Mouse (Mus musculus): ENCODE results near the gene Mycbpap. TPM values are rescaled to one million over a fixed set of nuclear protein-coding genes. Genes with fewer than 3 reads are reported as not detected.

Gene Mycbpap
- total and polyA plus RNA-seq, 3 experiments: 0.12 to 0.17 TPM; not detected in 1

DNA sequence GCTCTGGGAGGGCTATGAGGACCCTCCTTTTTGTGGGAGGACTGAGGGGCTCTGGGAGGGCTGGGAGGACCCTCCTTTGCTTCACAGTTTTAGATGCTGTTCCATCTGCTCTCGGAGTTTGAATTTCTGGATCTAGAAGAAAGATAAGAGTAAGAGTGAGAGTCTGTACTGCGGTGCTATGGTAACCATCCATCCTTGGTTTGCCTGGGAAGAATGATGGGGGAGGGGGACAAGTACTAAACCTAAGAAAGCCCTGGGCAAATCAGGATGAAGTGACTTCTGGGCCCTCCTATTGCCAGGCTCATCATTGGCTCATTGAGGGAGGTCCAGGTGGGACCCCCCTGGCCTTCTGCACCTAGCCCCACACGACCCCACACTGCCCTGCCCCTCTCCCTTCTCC, 36.7 kb upstream of the Mycbpap start:
- DNase-seq (ENCODE audit: low read depth, low spot score): no peak
- no peaks in the 10 kb centered on the region for H3K79me2 ChIP-seq (ENCODE audit: control insufficient read depth, insufficient read depth, low read length, poor library complexity)
- no peak overlapping the region for H3K27ac ChIP-seq (ENCODE audit: control insufficient read depth, low read depth, low read length)
- H3K9ac ChIP-seq (ENCODE audit: control insufficient read depth, low read depth, low read length, poor library complexity, severe bottlenecking): no peak overlapping the region
- TF ChIP-seq TCF12 (IDR thresholded peaks at IDR 0.05; ENCODE audit: low read depth, low read length) (no peak), MAX (IDR thresholded peaks at IDR 0.05; ENCODE audit: low read length) (no peak)
- H3K27me3 ChIP-seq (ENCODE audit: control insufficient read depth in 1 of 2, insufficient read depth in 2 of 2, low read length in 2 of 2): no peaks in the 10 kb centered on the region
- H3K4me3 ChIP-seq (ENCODE audit: control insufficient read depth in 1 of 2, insufficient read depth in 1 of 2, low read depth in 2 of 2, low read length in 2 of 2): no peak overlapping the region
- no peaks in the 10 kb centered on the region for H3K4me1 ChIP-seq (ENCODE audit: control insufficient read depth in 1 of 2, insufficient read depth in 2 of 2, low read length in 2 of 2)
- H3K9me3 ChIP-seq (replicated peaks; ENCODE audit: insufficient read depth, low read length): no peaks in the 10 kb centered on the region
- H3K36me3 ChIP-seq (ENCODE audit: control insufficient read depth in 1 of 2, insufficient read depth in 2 of 2, low read length in 2 of 2): no peaks in the 10 kb centered on the region

DNA sequence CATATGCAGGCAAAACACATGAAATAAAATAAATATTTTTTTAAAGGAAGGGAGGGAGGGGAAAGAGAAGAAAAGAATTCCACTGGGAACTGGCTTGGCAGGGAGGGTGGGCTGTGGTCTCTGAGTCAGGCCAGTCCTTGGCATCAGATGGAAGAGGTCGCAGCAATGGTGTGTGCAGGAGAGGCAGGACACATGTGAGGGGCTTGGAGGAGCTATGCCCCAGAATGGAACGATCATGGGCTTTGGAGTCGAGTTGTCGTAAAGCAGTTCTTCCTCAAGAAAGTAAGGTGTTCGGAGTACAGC, 28.9 kb upstream of the Mycbpap start:
- H3K9me3 ChIP-seq (replicated peaks; ENCODE audit: insufficient read depth, low read length): no peaks in the 10 kb centered on the region
- peak overlapping the region in 1 of 2 experiments; percentile 7; a peak in 1 of 4 replicates for H3K4me3 ChIP-seq (ENCODE audit: control insufficient read depth in 1 of 2, insufficient read depth in 1 of 2, low read depth in 2 of 2, low read length in 2 of 2)
- H3K27me3 ChIP-seq (ENCODE audit: control insufficient read depth in 1 of 2, insufficient read depth in 2 of 2, low read length in 2 of 2): no peaks in the 10 kb centered on the region
- peak overlapping the region; percentile 91 for H3K27ac ChIP-seq (ENCODE audit: control insufficient read depth, low read depth, low read length)
- peaks cover 14% of the 10 kb centered on the region for H3K79me2 ChIP-seq (ENCODE audit: control insufficient read depth, insufficient read depth, low read length, poor library complexity)
- no peak for TF ChIP-seq USF2 (IDR thresholded peaks at IDR 0.05; ENCODE audit: borderline replicate concordance in 1 of 2, insufficient read depth in 1 of 2, low read depth in 1 of 2, low read length in 2 of 2)
- peak; percentile 5; the same call in 1 of the 2 replicates for TF ChIP-seq CHD2 (IDR thresholded peaks at IDR 0.05; ENCODE audit: low read length)
- TF ChIP-seq POLR2A (IDR thresholded peaks at IDR 0.05; ENCODE audit: control insufficient read depth in 1 of 2, insufficient read depth in 1 of 2, low read depth in 1 of 2, low read length in 2 of 2, poor library complexity in 1 of 2): peak in 1 of 2 experiments; percentile 5; a peak in 1 of 4 replicates
- peak overlapping the region; percentile 54 for H3K9ac ChIP-seq (ENCODE audit: control insufficient read depth, low read depth, low read length, poor library complexity, severe bottlenecking)
- H3K4me1 ChIP-seq (ENCODE audit: control insufficient read depth in 1 of 2, insufficient read depth in 2 of 2, low read length in 2 of 2): peaks cover 0 to 13% of the 10 kb centered on the region in 2 experiments; a peak in 2 of 4 replicates
- no peak for DNase-seq (ENCODE audit: low read depth, low spot score)
- H3K36me3 ChIP-seq (ENCODE audit: control insufficient read depth in 1 of 2, insufficient read depth in 2 of 2, low read length in 2 of 2): peaks cover 0 to 12% of the 10 kb centered on the region in 2 experiments; a peak in 2 of 4 replicates

DNA sequence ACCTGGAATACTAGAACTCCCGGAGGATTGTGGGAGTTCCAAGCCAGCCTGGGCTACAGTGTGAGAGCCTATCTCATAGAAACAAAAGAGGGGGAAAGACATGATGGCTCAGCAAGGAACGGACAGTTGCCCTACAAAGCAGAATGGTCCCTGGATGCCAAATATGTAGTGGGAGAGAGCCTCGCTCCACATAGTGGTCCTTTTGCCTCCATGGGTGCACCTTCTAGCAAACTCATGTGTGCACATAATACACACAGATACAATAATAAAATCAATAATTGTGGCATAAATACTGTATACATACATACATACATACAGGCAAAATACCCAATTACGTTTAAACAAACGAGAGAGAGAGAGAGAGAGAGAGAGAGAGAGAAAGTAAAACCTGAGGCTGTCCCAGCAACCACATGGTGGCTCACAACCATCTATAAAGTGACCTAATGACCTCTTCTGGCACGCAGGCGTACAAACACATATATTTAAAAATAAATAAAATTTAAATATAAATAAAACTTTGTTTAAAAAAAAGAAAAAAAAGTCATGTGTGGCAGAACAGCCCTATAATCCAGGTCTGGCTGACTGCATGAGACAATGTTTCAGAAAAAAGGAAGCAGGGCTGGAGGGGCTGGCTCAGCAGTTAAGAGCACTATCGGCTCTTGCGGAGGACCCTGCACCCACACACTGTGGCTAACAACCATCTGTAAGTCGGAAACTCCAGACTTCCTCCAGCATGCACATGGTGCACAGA, 28.3 kb upstream of the Mycbpap start:
- H3K36me3 ChIP-seq (ENCODE audit: control insufficient read depth in 1 of 2, insufficient read depth in 2 of 2, low read length in 2 of 2): peaks cover 0 to 12% of the 10 kb centered on the region in 2 experiments; a peak in 2 of 4 replicates
- H3K9ac ChIP-seq (ENCODE audit: control insufficient read depth, low read depth, low read length, poor library complexity, severe bottlenecking): peak overlapping the region; percentile 80
- H3K27me3 ChIP-seq (ENCODE audit: control insufficient read depth in 1 of 2, insufficient read depth in 2 of 2, low read length in 2 of 2): no peaks in the 10 kb centered on the region
- peaks cover 14% of the 10 kb centered on the region for H3K79me2 ChIP-seq (ENCODE audit: control insufficient read depth, insufficient read depth, low read length, poor library complexity)
- peaks cover 0 to 13% of the 10 kb centered on the region in 2 experiments; a peak in 2 of 4 replicates for H3K4me1 ChIP-seq (ENCODE audit: control insufficient read depth in 1 of 2, insufficient read depth in 2 of 2, low read length in 2 of 2)
- no peaks in the 10 kb centered on the region for H3K9me3 ChIP-seq (replicated peaks; ENCODE audit: insufficient read depth, low read length)
- H3K4me3 ChIP-seq (ENCODE audit: control insufficient read depth in 1 of 2, insufficient read depth in 1 of 2, low read depth in 2 of 2, low read length in 2 of 2): peak overlapping the region; percentile 74 to 75
- DNase-seq (ENCODE audit: low read depth, low spot score): peak; percentile 93
- peak overlapping the region; percentile 91 for H3K27ac ChIP-seq (ENCODE audit: control insufficient read depth, low read depth, low read length)
- TF ChIP-seq ELF1 (IDR thresholded peaks at IDR 0.05; ENCODE audit: low read depth, low read length) (no peak), ZC3H11A (IDR thresholded peaks at IDR 0.05; ENCODE audit: low read depth, low read length) (no peak), JUND (IDR thresholded peaks at IDR 0.05; ENCODE audit: low read depth, low read length) (no peak), MAFK (IDR thresholded peaks at IDR 0.05; ENCODE audit: borderline replicate concordance, low read depth, low read length) (peak; percentile 39; the same call in 1 of the 2 replicates), TBP (IDR thresholded peaks at IDR 0.05; ENCODE audit: low read depth, low read length) (peak; percentile 90), HCFC1 (IDR thresholded peaks at IDR 0.05; ENCODE audit: low read depth, low read length) (peak; percentile 53), GABPA (IDR thresholded peaks at IDR 0.05; ENCODE audit: low read depth, low read length) (no peak), KAT2A (conservative IDR thresholded peaks at IDR 0.05; ENCODE audit: low read depth, low read length) (peak; percentile 27; the same call in 1 of the 2 replicates), MYC (IDR thresholded peaks at IDR 0.05; ENCODE audit: low read depth, low read length) (peak; percentile 94; the same call in 1 of the 2 replicates), SIN3A (IDR thresholded peaks at IDR 0.05; ENCODE audit: low read length) (peak; percentile 77), GATA1 (IDR thresholded peaks at IDR 0.05; ENCODE audit: low read depth, low read length) (peak; percentile 69), ZMIZ1 (IDR thresholded peaks at IDR 0.05; ENCODE audit: low read depth, low read length) (peak; percentile 64; the same call in 1 of the 2 replicates), RAD21 (IDR thresholded peaks at IDR 0.05; ENCODE audit: low read depth, low read length) (no peak), ZKSCAN1 (IDR thresholded peaks at IDR 0.05; ENCODE audit: low read depth, low read length) (no peak), UBTF (IDR thresholded peaks at IDR 0.05; ENCODE audit: borderline replicate concordance, insufficient read depth, low read depth, low read length) (no peak), MYB (IDR thresholded peaks at IDR 0.05; ENCODE audit: low read depth, low read length) (no peak), EP300 (IDR thresholded peaks at IDR 0.05; ENCODE audit: low read depth in 1 of 2, low read length in 2 of 2) (peak; percentile 79 to 85), POLR2A (IDR thresholded peaks at IDR 0.05; ENCODE audit: control insufficient read depth in 1 of 2, insufficient read depth in 1 of 2, low read depth in 1 of 2, low read length in 2 of 2, poor library complexity in 1 of 2) (peak in 1 of 2 experiments; percentile 75; a peak in 2 of 4 replicates), MXI1 (IDR thresholded peaks at IDR 0.05; ENCODE audit: low read depth, low read length) (peak; percentile 88), E2F4 (IDR thresholded peaks at IDR 0.05; ENCODE audit: borderline replicate concordance, low read depth, low read length) (no peak)
